Mouse (Mus musculus): ENCODE results near the gene Vpreb3. TPM values are rescaled to one million over a fixed set of nuclear protein-coding genes. Genes with fewer than 3 reads are reported as not detected.
"Not testable (repeated sequence)": the region's sequence is repeated elsewhere in the genome, so short reads cannot be mapped to it uniquely, and the experiment has no call there.

The Vpreb3 gene
- total RNA-seq, 1 experiment from 2014 or later, result not detected

DNA sequence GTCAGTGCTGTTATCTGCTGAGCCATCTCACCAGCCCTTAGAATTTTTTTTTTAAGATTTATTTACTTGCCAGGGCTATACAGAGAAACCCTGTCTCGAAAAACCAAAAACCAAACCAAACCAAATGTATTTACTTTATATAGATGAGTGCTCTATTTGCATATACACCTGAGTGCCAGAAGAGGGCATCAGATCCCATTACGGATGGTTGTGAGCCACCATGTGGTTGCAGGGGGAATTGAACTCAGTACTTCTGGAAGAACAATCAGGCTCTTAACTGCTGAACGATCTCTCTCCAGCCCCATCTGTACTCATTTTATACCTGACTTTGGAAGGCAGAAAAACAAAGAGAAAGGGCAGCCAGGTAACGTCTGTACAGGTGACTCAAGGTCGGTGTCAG, 32.4 kb downstream of the Vpreb3 start:
- no peak for DNase-seq

DNA sequence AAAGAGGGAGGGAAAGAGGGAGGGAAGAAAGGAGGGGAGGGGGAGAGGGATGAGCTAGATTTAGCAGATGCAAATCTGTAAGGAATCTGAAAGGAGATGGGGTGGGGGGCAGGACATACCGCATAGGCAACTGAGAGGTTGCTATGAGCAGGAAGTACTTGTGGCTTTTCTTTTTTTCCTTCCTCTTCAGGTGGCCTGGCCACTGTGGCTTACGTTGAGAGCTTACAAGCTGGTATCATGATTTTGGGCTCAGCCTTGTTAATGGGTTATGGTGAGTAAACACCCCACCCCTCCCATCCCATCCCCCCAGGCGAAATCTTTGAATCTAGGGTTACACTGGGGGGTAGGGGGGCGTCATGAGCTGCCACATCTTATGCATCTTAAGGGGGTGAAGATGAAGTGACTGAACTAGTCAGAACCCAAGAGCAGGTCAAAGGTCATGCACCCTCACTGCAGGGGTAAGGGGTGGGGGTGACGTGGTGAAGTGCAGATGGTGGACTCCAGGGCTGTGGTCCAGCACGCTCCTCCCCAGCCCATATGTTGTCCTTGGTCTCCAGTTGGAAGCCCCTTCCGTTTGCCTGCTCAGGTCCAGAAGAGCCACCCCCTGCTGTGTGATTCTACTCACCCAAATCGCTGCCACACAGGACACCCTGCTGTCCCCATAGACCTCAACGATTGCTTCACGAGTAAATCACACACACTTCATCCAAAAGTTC, 35.4 kb downstream of the Vpreb3 start:
- DNase-seq, result no peak

GRCm38 (mm10) chr10:75978835-75979157, 35.9 kb downstream of the Vpreb3 start:
- no peak for DNase-seq

- no peak for DNase-seq
Measured at GRCm38 (mm10) chr10:75979432-75979831, 36.6 kb downstream of the Vpreb3 start.

DNA sequence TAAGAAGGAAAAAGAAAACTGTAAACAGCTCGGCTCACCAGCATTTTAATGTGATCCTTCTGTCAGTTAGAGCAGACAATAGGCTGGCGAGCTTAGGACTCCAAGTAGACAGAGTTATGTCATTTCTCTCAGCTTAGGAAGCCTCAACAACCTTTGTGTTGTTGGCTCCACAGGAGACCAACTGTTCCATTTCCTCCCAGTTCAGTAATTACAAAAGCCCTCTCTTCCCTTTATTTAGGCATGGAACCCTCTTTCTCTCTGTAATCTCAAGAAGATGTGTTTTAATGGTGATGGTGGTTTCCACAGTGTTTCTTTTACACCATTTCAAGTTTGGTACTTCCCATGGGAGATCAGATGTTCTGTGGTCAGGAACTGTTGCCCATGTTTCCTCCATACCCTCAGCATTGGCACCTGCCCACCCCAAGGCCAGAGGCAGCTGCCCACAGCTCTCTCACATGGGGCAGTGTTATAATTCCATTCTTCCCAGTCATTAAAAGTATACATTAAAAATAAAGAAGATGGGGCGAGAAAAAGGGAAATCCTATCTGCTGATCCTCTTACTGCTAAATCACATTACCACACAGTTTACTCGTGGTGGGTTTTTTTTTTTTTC, 47.7 kb downstream of the Vpreb3 start:
- no peak for DNase-seq

DNA sequence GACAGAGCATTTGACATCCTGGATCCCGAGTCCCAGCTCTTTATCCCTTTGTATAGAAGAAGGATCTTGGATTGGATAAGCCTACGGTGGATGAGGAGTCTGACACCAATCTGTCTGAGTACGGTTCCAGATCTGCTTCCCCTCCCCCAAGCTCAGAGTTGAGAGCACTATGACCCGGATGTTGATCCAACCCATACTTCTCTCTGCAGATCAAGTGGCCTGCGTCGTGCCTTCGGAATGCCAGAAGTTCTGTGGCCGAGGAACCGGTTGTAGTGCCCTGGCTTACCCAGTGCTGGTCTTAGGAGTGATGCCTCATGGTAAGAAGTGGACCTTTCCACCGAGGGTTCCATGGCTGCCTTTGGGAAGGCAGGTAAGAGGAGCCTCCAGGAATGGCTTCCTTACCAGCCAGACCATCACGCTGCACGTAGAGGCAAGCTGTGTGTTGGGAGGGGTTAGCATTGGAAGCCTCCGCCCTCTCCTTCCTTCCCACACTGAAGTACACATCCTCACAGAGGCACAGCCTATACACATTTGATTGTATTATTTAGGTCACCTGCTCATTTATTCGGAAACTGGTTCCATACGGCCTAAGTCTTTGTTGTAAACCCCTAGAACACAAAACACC, 50.9 kb downstream of the Vpreb3 start:
- DNase-seq, result no peak

DNA sequence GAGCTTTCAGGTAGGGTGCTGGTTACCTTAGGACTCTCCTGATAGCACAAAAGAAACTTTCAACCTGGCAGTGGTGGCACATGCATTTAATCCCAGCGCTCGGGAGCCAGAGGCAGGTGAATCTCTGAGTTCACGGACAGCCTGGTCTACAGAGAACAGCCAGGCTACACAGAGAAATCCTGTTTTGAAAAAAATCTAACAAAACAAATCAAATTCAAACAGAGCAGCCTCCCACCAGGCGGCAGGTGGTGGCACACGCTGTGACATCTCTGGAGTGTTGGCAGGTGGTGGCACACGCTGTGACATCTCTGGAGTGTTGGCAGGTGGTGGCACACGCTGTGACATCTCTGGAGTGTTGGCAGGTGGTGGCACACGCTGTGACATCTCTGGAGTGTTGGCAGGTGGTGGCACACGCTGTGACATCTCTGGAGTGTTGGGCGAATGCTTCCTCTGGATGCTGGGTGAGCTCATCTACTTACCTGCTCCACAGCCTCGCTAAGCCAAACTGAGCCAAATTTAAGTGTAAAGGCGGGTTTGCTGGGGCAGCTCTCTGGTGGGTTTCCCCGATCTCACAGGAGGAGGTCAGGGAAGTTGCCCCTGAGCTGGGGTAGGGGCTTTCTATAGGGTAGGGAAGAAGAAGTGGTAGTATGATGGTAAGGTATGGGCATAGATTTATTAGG, 51.8 kb downstream of the Vpreb3 start:
- DNase-seq, result not testable (repeated sequence)

GRCm38 (mm10) chr10:75995463-75995862, 52.6 kb downstream of the Vpreb3 start:
- DNase-seq, result no peak

- DNase-seq, result no peak
Measured at GRCm38 (mm10) chr10:75996315-75996714, 53.5 kb downstream of the Vpreb3 start.

Other genes with a start within 250 kb of the Vpreb3 start
- 34.3 and 40.7 TPM in 2 replicates for gene Cabin1, start 178.7 kb upstream of the Vpreb3 start, total RNA-seq (2021)
- 142 and 159 TPM in 2 replicates for gene Ddt, start 169.6 kb upstream of the Vpreb3 start, total RNA-seq (2021)
- gene Gm20441, start 162.1 kb upstream of the Vpreb3 start, total RNA-seq (2021), result not detected in 2 replicates
- gene Gstt3, start 161.6 kb upstream of the Vpreb3 start, total RNA-seq (2021), result 21.4 and 24.9 TPM in 2 replicates
- gene Gstt1, start 144.5 kb upstream of the Vpreb3 start, total RNA-seq (2021), result 33.4 and 39.2 TPM in 2 replicates
- gene Gstt4, start 120.5 kb upstream of the Vpreb3 start, total RNA-seq (2021), result not detected in 2 replicates
- 34.2 and 41.5 TPM in 2 replicates for gene Gstt2, start 105.6 kb upstream of the Vpreb3 start, total RNA-seq (2021)
- gene Mif, start 82.8 kb upstream of the Vpreb3 start, total RNA-seq (2021), result 287 and 343 TPM in 2 replicates
- 1.1 and 1.5 TPM in 2 replicates for gene Derl3, start 49.6 kb upstream of the Vpreb3 start, total RNA-seq (2021)
- 84.7 and 85.0 TPM in 2 replicates for gene Smarcb1, start 21.4 kb upstream of the Vpreb3 start, total RNA-seq (2021)
- 787 and 1,051 TPM in 2 replicates for gene Chchd10, start 9.9 kb upstream of the Vpreb3 start, total RNA-seq (2021)
- gene Mmp11, start 6.6 kb upstream of the Vpreb3 start, total RNA-seq (2021), result 7.9 and 9.5 TPM in 2 replicates
- gene Gm867, start 2.4 kb upstream of the Vpreb3 start, total RNA-seq (2021), result 1.3 and 2.2 TPM in 2 replicates
- not detected in 2 replicates for gene Gm5134, start 11.5 kb downstream of the Vpreb3 start, total RNA-seq (2021)
- gene Zfp280b, start 89.6 kb downstream of the Vpreb3 start, total RNA-seq (2021), result 11.0 and 11.4 TPM in 2 replicates
- not detected in 2 replicates for gene Slc5a4b, start 167.9 kb downstream of the Vpreb3 start, total RNA-seq (2021)
- not detected in 2 replicates for gene Slc5a4a, start 204.4 kb downstream of the Vpreb3 start, total RNA-seq (2021)